Mouse (Mus musculus) left cerebral cortex, postnatal 36 days (tissue): ENCODE measurements around the gene Mdfic. TPM values are rescaled to one million over a fixed set of nuclear protein-coding genes. Genes with fewer than 3 reads are reported as not detected.
A peak's percentile ranks its signal among the peaks of the same experiment; 100 is the strongest.

Experiments
- DNase-seq, 2 experiments: peaks; one replicate each; pipeline ENCODE4 v3.0.0; 2021 to 2022; ENCODE audit warnings: low spot score in 2 of 2, mixed read lengths in 1 of 2
- intact Hi-C: fragments of 180-260 bp; cut with DNase I; formaldehyde crosslinking; loops from one replicate; pipeline ENCODE4 v1.15.1; 2025
- total RNA-seq, 2 experiments: library from RNA; stranded (reverse); gene quantifications; 2 replicates each; pipeline ENCODE4 v1.2.3; 2021

Gene Mdfic
- total RNA-seq, 2 experiments from 2014 or later: 2.7 to 2.8 TPM

GRCm38 (mm10) chr6:15738331-15738943 lies 18.0 kb downstream of the Mdfic start:
- no peak for DNase-seq
- intact Hi-C loops: no loop called here

GRCm38 (mm10) chr6:15739132-15739531 lies 18.7 kb downstream of the Mdfic start:
- intact Hi-C loops: no loop called here

GRCm38 (mm10) chr6:15742591-15743149 lies 22.2 kb downstream of the Mdfic start:
- intact Hi-C loops: no loop called here
- DNase-seq: no peak

More at GRCm38 (mm10) chr6:15739132-15739531, 18.7 kb downstream of the Mdfic start:
- no peak for DNase-seq

GRCm38 (mm10) chr6:15743291-15743792 lies 22.9 kb downstream of the Mdfic start:
- peak in 1 of 2 experiments; percentile 7 for DNase-seq
- intact Hi-C loops: no loop called here

GRCm38 (mm10) chr6:15743793-15744192 lies 23.3 kb downstream of the Mdfic start:
- DNase-seq: no peak
- intact Hi-C loops: no loop called here

- intact Hi-C loops: no loop called here
- no peak for DNase-seq
Measured at GRCm38 (mm10) chr6:15745313-15745712, 24.9 kb downstream of the Mdfic start.

- intact Hi-C loops: no loop called here
- DNase-seq: no peak
Measured at GRCm38 (mm10) chr6:15745891-15746290, 25.4 kb downstream of the Mdfic start.

- intact Hi-C loops: no loop called here
- no peak for DNase-seq
Measured at GRCm38 (mm10) chr6:15747396-15748155, 27.1 kb downstream of the Mdfic start.

- intact Hi-C loops: no loop called here
Measured at GRCm38 (mm10) chr6:15748236-15748635, 27.8 kb downstream of the Mdfic start.

GRCm38 (mm10) chr6:15748943-15749342 lies 28.5 kb downstream of the Mdfic start:
- intact Hi-C loops: no loop called here
- DNase-seq: no peak

More at GRCm38 (mm10) chr6:15748236-15748635, 27.8 kb downstream of the Mdfic start:
- DNase-seq: no peak

GRCm38 (mm10) chr6:15750101-15750500 lies 29.6 kb downstream of the Mdfic start:
- intact Hi-C loops: no loop called here
- no peak for DNase-seq

GRCm38 (mm10) chr6:15751375-15751774 lies 30.9 kb downstream of the Mdfic start:
- DNase-seq: no peak
- intact Hi-C loops: no loop called here

- intact Hi-C loops: no loop called here
- no peak for DNase-seq
Measured at GRCm38 (mm10) chr6:15752160-15752559, 31.7 kb downstream of the Mdfic start.

- intact Hi-C loops: no loop called here
- DNase-seq: no peak
Measured at GRCm38 (mm10) chr6:15753208-15753607, 32.7 kb downstream of the Mdfic start.

- no peak for DNase-seq
- intact Hi-C loops: no loop called here
Measured at GRCm38 (mm10) chr6:15758394-15758793, 37.9 kb downstream of the Mdfic start.

GRCm38 (mm10) chr6:15760750-15761149 lies 40.3 kb downstream of the Mdfic start:
- intact Hi-C loops: no loop called here

GRCm38 (mm10) chr6:15764039-15764438 lies 43.6 kb downstream of the Mdfic start:
- intact Hi-C loops: no loop called here
- no peak for DNase-seq

More at GRCm38 (mm10) chr6:15760750-15761149, 40.3 kb downstream of the Mdfic start:
- no peak for DNase-seq

GRCm38 (mm10) chr6:15767460-15767859 lies 47.0 kb downstream of the Mdfic start:
- no peak for DNase-seq
- intact Hi-C loops: no loop called here

GRCm38 (mm10) chr6:15770128-15770527 lies 49.7 kb downstream of the Mdfic start:
- intact Hi-C loops: no loop called here

GRCm38 (mm10) chr6:15777070-15777469 lies 56.6 kb downstream of the Mdfic start:
- intact Hi-C loops: no loop called here
- DNase-seq: no peak

More at GRCm38 (mm10) chr6:15770128-15770527, 49.7 kb downstream of the Mdfic start:
- no peak for DNase-seq

GRCm38 (mm10) chr6:15780127-15780526 lies 59.7 kb downstream of the Mdfic start:
- intact Hi-C loops: no loop called here
- no peak for DNase-seq
